Mouse (Mus musculus): ENCODE measurements at regions not wholly inside any gene's neighbourhood (a gene's known extent, or its start where the extent isn't known, plus 50 kb on each side); places are given as distances from the start of the nearest gene placed in this dataset.
A peak's percentile ranks its signal among the peaks of the same experiment; 100 is the strongest.

DNA sequence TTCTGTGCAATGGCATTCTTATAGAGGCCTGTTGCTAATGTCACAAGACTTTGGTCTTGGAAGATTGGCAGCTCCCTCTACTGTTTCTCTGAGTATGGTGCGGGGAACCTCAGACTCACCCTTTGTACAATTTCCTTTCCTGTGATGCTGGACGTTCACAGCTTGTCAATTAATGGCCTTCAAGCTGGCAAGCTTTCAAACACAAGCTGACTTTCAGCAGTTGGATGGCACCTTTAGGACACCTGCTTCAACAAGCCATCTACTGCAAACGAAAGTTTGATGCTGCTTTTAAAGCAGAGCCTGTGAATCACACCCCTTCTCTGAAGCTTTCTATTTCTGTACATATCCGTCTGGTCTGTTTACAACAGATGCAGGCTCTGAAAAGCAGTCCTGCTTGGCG is 841.0 kb upstream of the Ptprd start:
- DNase-seq (ENCODE audit: low spot score) = peak; percentile 38

All from left cerebral cortex, adult 11 months (tissue).